Mouse (Mus musculus): ENCODE measurements around the gene Stum. TPM values are rescaled to one million over a fixed set of nuclear protein-coding genes. Genes with fewer than 3 reads are reported as not detected.
"Not testable (repeated sequence)": the region's sequence is repeated elsewhere in the genome, so short reads cannot be mapped to it uniquely, and the experiment has no call there.

Stum gene
- total RNA-seq, 2 experiments from 2014 or later: 298 to 309 TPM

GRCm38 (mm10) chr1:180393017-180393797 lies 90.1 kb downstream of the Stum start:
- peak overlapping the region; percentile 69 for H3K27ac ChIP-seq
- no peak for DNase-seq (ENCODE audit: low spot score in 2 of 2)
- no peak for TF ChIP-seq CTCF (conservative IDR thresholded peaks at IDR 0.05)
- no peak overlapping the region for H3K4me3 ChIP-seq

GRCm38 (mm10) chr1:180392137-180392798 lies 91.0 kb downstream of the Stum start:
- H3K4me3 ChIP-seq: no peak overlapping the region

GRCm38 (mm10) chr1:180391575-180391945 lies 91.7 kb downstream of the Stum start:
- TF ChIP-seq CTCF (conservative IDR thresholded peaks at IDR 0.05): no peak
- DNase-seq (ENCODE audit: low spot score in 2 of 2): no peak
- Histone ChIP-seq H3K4me3 (no peak overlapping the region), H3K27ac (peak overlapping the region; percentile 73)

More at GRCm38 (mm10) chr1:180392137-180392798, 91.0 kb downstream of the Stum start:
- no peak for DNase-seq (ENCODE audit: low spot score in 2 of 2)
- peak overlapping the region; percentile 69; the same call in 1 of the 2 replicates for H3K27ac ChIP-seq
- TF ChIP-seq CTCF (conservative IDR thresholded peaks at IDR 0.05): no peak

- DNase-seq (ENCODE audit: low spot score in 2 of 2): no peak
- Histone ChIP-seq H3K4me3 (no peak overlapping the region), H3K27ac (peak overlapping the region; percentile 73)
- no peak for TF ChIP-seq CTCF (conservative IDR thresholded peaks at IDR 0.05)
Measured at GRCm38 (mm10) chr1:180390746-180391574, 92.3 kb downstream of the Stum start.

GRCm38 (mm10) chr1:180390321-180390731 lies 93.0 kb downstream of the Stum start:
- DNase-seq (ENCODE audit: low spot score in 2 of 2): no peak
- TF ChIP-seq CTCF (conservative IDR thresholded peaks at IDR 0.05): no peak
- peak overlapping the region; percentile 73 for H3K27ac ChIP-seq
- no peak overlapping the region for H3K4me3 ChIP-seq

GRCm38 (mm10) chr1:180389213-180389760 lies 94.0 kb downstream of the Stum start:
- H3K4me3 ChIP-seq; DNase-seq (ENCODE audit: low spot score in 2 of 2): not testable (repeated sequence)
- H3K27ac ChIP-seq: peak overlapping the region; percentile 80; the same call in 1 of the 2 replicates

- no peak for DNase-seq (ENCODE audit: low spot score in 2 of 2)
- Histone ChIP-seq H3K27ac (peak overlapping the region; percentile 80), H3K4me3 (no peak overlapping the region)
- TF ChIP-seq CTCF (conservative IDR thresholded peaks at IDR 0.05): no peak
Measured at GRCm38 (mm10) chr1:180388481-180388880, 94.8 kb downstream of the Stum start.

GRCm38 (mm10) chr1:180387750-180388480 lies 95.4 kb downstream of the Stum start:
- H3K27ac ChIP-seq: peak overlapping the region; percentile 80
- no peak; the same call in 1 of the 2 replicates for TF ChIP-seq CTCF (conservative IDR thresholded peaks at IDR 0.05)
- DNase-seq (ENCODE audit: low spot score in 2 of 2): no peak

GRCm38 (mm10) chr1:180386951-180387749 lies 96.2 kb downstream of the Stum start:
- TF ChIP-seq CTCF (conservative IDR thresholded peaks at IDR 0.05): peak; percentile 86
- Histone ChIP-seq H3K27ac (peak overlapping the region; percentile 80), H3K4me3 (peak overlapping the region; percentile 53)
- peak; percentile 100 for DNase-seq (ENCODE audit: low spot score in 2 of 2)

More at GRCm38 (mm10) chr1:180387750-180388480, 95.4 kb downstream of the Stum start:
- H3K4me3 ChIP-seq: peak overlapping the region; percentile 53

- no peak for TF ChIP-seq CTCF (conservative IDR thresholded peaks at IDR 0.05)
- Histone ChIP-seq H3K27ac (peak overlapping the region; percentile 86), H3K4me3 (no peak overlapping the region)
- no peak for DNase-seq (ENCODE audit: low spot score in 2 of 2)
Measured at GRCm38 (mm10) chr1:180385308-180385707, 98.0 kb downstream of the Stum start.

GRCm38 (mm10) chr1:180384486-180384885 lies 98.8 kb downstream of the Stum start:
- no peak for TF ChIP-seq CTCF (conservative IDR thresholded peaks at IDR 0.05)
- DNase-seq (ENCODE audit: low spot score in 2 of 2): peak; percentile 56 to 70
- Histone ChIP-seq H3K4me3 (no peak overlapping the region), H3K27ac (peak overlapping the region; percentile 86)
